Mouse (Mus musculus) C2C12 (cell line): Measurements from ENCODE around the gene 1520401A03Rik.

Source experiments
- CEBPB ChIP-seq: IDR thresholded peaks from one replicate; pipeline ENCODE4 v1.6.1; 2011; ENCODE audit warnings: low read depth, mild to moderate bottlenecking, control low read depth, moderate library complexity
- CTCF ChIP-seq: IDR thresholded peaks from one replicate; pipeline ENCODE4 v1.5.1; 2011; ENCODE audit not compliant: control insufficient read depth, insufficient read depth, insufficient read length
- FOSL1 ChIP-seq: IDR thresholded peaks from one replicate; pipeline ENCODE4 v1.8.0; 2011; ENCODE audit warnings: mild to moderate bottlenecking, low read length; ENCODE audit not compliant: poor library complexity, insufficient read depth, severe bottlenecking
- MAX ChIP-seq: IDR thresholded peaks from one replicate; pipeline ENCODE4 v1.6.1; 2011; ENCODE audit warnings: mild to moderate bottlenecking, control low read depth
- MYOD1 ChIP-seq: IDR thresholded peaks from one replicate; pipeline ENCODE4 v1.6.1; 2011; ENCODE audit warnings: low read depth; ENCODE audit not compliant: control insufficient read depth, insufficient read length
- MYOG ChIP-seq: IDR thresholded peaks from one replicate; pipeline ENCODE4 v1.6.1; 2011; ENCODE audit not compliant: control insufficient read depth, insufficient read length; ENCODE audit errors: extremely low read depth
- USF1 ChIP-seq: IDR thresholded peaks from one replicate; pipeline ENCODE4 v1.6.1; 2011; ENCODE audit warnings: low read depth, mild to moderate bottlenecking, control low read depth, moderate library complexity

DNA sequence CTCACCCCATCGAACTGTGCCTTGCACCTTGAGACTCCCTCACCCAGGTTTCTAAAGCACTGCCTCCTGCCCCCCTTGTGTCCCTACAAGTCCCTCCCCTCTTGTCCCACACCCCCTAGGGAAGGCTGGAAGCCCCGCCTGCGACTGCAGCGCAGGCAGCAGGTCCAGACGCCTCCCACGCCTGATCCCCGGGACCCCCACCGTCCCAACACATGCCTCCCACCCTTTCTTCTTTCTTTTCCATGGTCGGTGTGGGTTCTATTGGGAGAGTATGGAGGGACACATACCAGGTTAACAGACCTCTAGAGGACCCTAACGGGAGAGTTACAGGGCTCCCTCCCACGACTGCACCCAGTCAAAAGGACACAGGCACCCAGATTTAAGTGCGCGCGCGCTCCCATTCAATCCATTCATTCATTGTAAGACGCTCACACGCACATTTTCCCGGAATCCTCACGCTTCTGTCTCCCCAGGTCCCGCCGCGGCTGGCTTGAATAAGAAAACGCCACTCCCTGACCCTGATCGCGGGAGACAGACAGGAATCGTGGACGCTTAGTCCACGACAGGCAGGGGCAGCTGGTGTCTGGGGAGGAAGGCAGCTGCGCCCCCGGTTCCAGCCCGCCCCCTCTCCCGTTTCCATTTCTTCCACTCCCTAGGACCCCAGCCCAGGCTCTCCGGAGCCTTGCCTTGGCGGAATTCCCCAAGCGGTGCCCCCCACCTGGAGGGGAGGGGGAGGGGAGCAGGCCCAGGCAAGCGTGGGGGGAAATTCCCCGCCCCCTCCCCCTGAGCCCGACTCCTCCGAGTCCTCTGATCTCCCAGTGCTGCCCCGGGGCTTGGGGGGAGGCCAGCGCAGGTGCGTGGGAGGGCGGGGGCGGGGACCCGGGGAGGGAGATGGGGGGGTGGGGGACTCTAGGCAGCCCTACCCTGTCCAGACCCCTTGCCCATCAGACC lies 23.0 kb upstream of the 1520401A03Rik start, which contains the start of gene Kremen2:
- TF ChIP-seq CTCF (no peak), MAX (no peak), CEBPB (no peak), MYOD1 (no peak), USF1 (no peak), MYOG (no peak), FOSL1 (no peak)
